Mouse (Mus musculus) stomach, embryonic 14.5 days (tissue): ENCODE results near the gene Tgfbr2. TPM values are rescaled to one million over a fixed set of nuclear protein-coding genes. Genes with fewer than 3 reads are reported as not detected.

ENCODE experiments used
- ATAC-seq: fragments of 200-750 bp; cut with Nextera tagmentation; 2 replicates; pipeline ENCODE4 v1.8.0; 2017; ENCODE audit warnings: low read depth, moderate TSS enrichment; ENCODE audit not compliant: insufficient number of reproducible peaks, insufficient read depth, low FRiP score
- H3K27ac ChIP-seq: fragments of 300-500 bp; sonication (generic); 2 replicates; pipeline ENCODE4 v1.5.1; 2014; ENCODE audit warnings: mild to moderate bottlenecking, low read length, moderate library complexity, mixed read lengths
- H3K27me3 ChIP-seq: fragments of 300-500 bp; sonication (generic); 2 replicates; pipeline ENCODE4 v1.6.1; 2014; ENCODE audit warnings: low read length, control low read depth, mixed read lengths; ENCODE audit not compliant: control insufficient read depth, insufficient read depth
- H3K36me3 ChIP-seq: fragments of 300-500 bp; sonication (generic); 2 replicates; pipeline ENCODE4 v1.6.1; 2014; ENCODE audit warnings: mild to moderate bottlenecking, control low read depth, low read length, moderate library complexity, mixed read lengths; ENCODE audit not compliant: control insufficient read depth, insufficient read depth
- H3K4me1 ChIP-seq: fragments of 300-500 bp; sonication (generic); 2 replicates; pipeline ENCODE4 v1.6.1; 2014; ENCODE audit warnings: low read length, control low read depth, mixed read lengths; ENCODE audit not compliant: control insufficient read depth, insufficient read depth
- H3K4me2 ChIP-seq: fragments of 300-500 bp; sonication (generic); replicated peaks from 2 replicates; pipeline ENCODE4 v1.6.1; 2014; ENCODE audit warnings: low read depth, low read length, control low read depth
- H3K4me3 ChIP-seq: fragments of 300-500 bp; sonication (generic); 2 replicates; pipeline ENCODE4 v1.5.1; 2014; ENCODE audit warnings: low read depth, low read length, control low read depth
- H3K9ac ChIP-seq: fragments of 300-500 bp; sonication (generic); replicated peaks from 2 replicates; pipeline ENCODE4 v1.6.1; 2014; ENCODE audit warnings: low read depth, mild to moderate bottlenecking, control low read depth, low read length, moderate library complexity, mixed read lengths
- H3K9me3 ChIP-seq: fragments of 300-500 bp; sonication (generic); 2 replicates; pipeline ENCODE4 v1.6.1; 2016; ENCODE audit warnings: low read depth, low read length, control low read depth; ENCODE audit not compliant: control insufficient read depth
- WGBS: fragments of 180-500 bp; shearing (Covaris S2); extraction: QIAGEN DNeasy Blood & Tissue Kit; methylation state at CpG from one replicate; pipeline ENCODE4 v1.1.7; 2014; 5-methylcytosine and 5-hydroxymethylcytosine counted together
- polyA plus RNA-seq: library from polyadenylated mRNA; unstranded; fragments of >200 nt; fragmentation: Nextera tagmentation; extraction: Ambion mirVana; gene quantifications from 2 replicates; pipeline ENCODE4 v1.2.1, GENCODE M21; 2014

Tgfbr2 gene
- polyA plus RNA-seq, 1 experiment from 2014 or later, result 36.9 TPM

GRCm38 (mm10) chr9:116038275-116038674, 136.9 kb downstream of the Tgfbr2 start:
- ATAC-seq, result no peak
- no peaks in the 10 kb centered on the region for H3K36me3 ChIP-seq
- H3K4me1 ChIP-seq, result no peaks in the 10 kb centered on the region
- H3K27me3 ChIP-seq, result no peaks in the 10 kb centered on the region
- no peaks in the 10 kb centered on the region for H3K9me3 ChIP-seq
- no peak overlapping the region for H3K27ac ChIP-seq
- H3K9ac ChIP-seq, result no peak overlapping the region
- no peak overlapping the region for H3K4me3 ChIP-seq
- H3K4me2 ChIP-seq, result no peak overlapping the region
- WGBS, result 78% methylated on average over 6 of the region's 6 CpGs
